Mouse (Mus musculus): ENCODE data around the gene Ccdc14. TPM values are rescaled to one million over a fixed set of nuclear protein-coding genes. Genes with fewer than 3 reads are reported as not detected.
A peak's percentile ranks its signal among the peaks of the same experiment; 100 is the strongest.
"Not testable (repeated sequence)": the region's sequence is repeated elsewhere in the genome, so short reads cannot be mapped to it uniquely, and the experiment has no call there.

Gene Ccdc14
- 2.4 TPM in 2 replicates for polyA plus RNA-seq (2012; rRNA removed)

- peak within 1 kb of the TSS; percentile 66 for H3K4me3 ChIP-seq (ENCODE audit: insufficient read depth, low read length)
- no peaks in the 10 kb centered on the region for H3K4me1 ChIP-seq (ENCODE audit: control insufficient read depth, insufficient read depth, low read length)
- no peak for TF ChIP-seq CTCF (IDR thresholded peaks at IDR 0.05; ENCODE audit: extremely low read depth, insufficient read depth, low read length)
- no peak for TF ChIP-seq POLR2A (IDR thresholded peaks at IDR 0.05; ENCODE audit: extremely low read depth, insufficient read depth, low read length)
- no peak within 1 kb of the TSS for H3K27ac ChIP-seq (ENCODE audit: insufficient read depth, low read length)
Measured at GRCm38 (mm10) chr16:34690334-34691144, at the start of gene Ccdc14. TSS of gene Ccdc14 (plus strand) at chr16:34690616.

- peaks cover 11% of the 10 kb centered on the region for H3K4me1 ChIP-seq (ENCODE audit: control insufficient read depth, insufficient read depth, low read length)
- H3K27ac ChIP-seq (ENCODE audit: insufficient read depth, low read length): peak overlapping the region; percentile 58
- no peak overlapping the region for H3K4me3 ChIP-seq (ENCODE audit: insufficient read depth, low read length)
- TF ChIP-seq CTCF (IDR thresholded peaks at IDR 0.05; ENCODE audit: extremely low read depth, insufficient read depth, low read length): no peak
- TF ChIP-seq POLR2A (IDR thresholded peaks at IDR 0.05; ENCODE audit: extremely low read depth, insufficient read depth, low read length): no peak
Measured at GRCm38 (mm10) chr16:34643511-34644259, 46.7 kb upstream of the Ccdc14 start.

GRCm38 (mm10) chr16:34649621-34650020, 40.8 kb upstream of the Ccdc14 start, which contains the start of gene Ropn1:
TSS of gene Ropn1 (plus strand) at chr16:34649921.
- no peak within 1 kb of the TSS for H3K27ac ChIP-seq (ENCODE audit: insufficient read depth, low read length)
- H3K4me3 ChIP-seq (ENCODE audit: insufficient read depth, low read length): no peak within 1 kb of the TSS
- peaks cover 1% of the 10 kb centered on the region; the same call in 1 of the 2 replicates for H3K4me1 ChIP-seq (ENCODE audit: control insufficient read depth, insufficient read depth, low read length)
- TF ChIP-seq POLR2A (IDR thresholded peaks at IDR 0.05; ENCODE audit: extremely low read depth, insufficient read depth, low read length) (no peak), CTCF (IDR thresholded peaks at IDR 0.05; ENCODE audit: extremely low read depth, insufficient read depth, low read length) (no peak)

DNA sequence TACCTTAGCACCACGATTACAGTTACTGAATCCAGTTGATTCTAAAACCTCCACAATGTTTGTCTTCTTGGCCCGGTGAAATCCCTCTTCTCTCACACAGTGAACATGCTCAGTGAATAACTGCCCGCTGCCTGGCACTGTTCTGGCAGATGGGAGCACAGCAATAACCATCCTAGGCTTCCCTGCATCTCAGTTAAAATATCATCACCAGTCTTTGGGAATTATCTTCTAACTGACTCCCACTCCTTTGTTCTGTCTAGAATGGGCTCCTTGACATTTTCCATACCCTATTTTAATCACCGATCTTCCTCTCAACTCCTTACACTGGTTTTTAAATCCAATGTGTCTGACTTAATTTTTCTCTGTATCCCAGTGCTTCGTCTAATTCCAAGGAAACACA, 37.4 kb upstream of the Ccdc14 start:
- TF ChIP-seq CTCF (IDR thresholded peaks at IDR 0.05; ENCODE audit: extremely low read depth, insufficient read depth, low read length): no peak
- no peak for TF ChIP-seq POLR2A (IDR thresholded peaks at IDR 0.05; ENCODE audit: extremely low read depth, insufficient read depth, low read length)
- Histone ChIP-seq H3K4me3 (ENCODE audit: insufficient read depth, low read length) (no peak overlapping the region), H3K27ac (ENCODE audit: insufficient read depth, low read length) (no peak overlapping the region), H3K4me1 (ENCODE audit: control insufficient read depth, insufficient read depth, low read length) (peaks cover 3% of the 10 kb centered on the region)

GRCm38 (mm10) chr16:34657566-34657965, 32.9 kb upstream of the Ccdc14 start:
- not testable (repeated sequence) for H3K4me1 ChIP-seq (ENCODE audit: control insufficient read depth, insufficient read depth, low read length); H3K27ac ChIP-seq (ENCODE audit: insufficient read depth, low read length)
- H3K4me3 ChIP-seq (ENCODE audit: insufficient read depth, low read length): peak overlapping the region; percentile 8; the same call in 1 of the 2 replicates

DNA sequence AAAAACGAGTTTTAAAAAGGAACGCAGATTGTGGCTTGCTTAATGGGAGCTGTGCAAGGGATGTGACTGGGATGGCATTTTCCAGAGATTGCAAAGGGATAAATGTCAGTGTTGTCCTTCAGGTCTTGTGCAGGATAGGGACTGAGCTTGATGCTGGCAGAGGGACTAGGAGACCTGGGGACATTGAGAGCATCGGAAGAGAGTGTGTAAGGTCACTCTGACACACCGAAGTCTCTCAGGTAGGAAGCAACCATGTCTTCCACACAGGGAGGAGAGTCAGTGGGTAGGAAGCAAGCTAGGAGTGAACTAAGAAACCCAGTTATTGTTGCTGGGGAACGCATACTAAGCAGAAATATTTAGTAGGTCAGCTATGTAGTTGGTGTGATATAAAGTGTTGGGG, 32.4 kb upstream of the Ccdc14 start:
- H3K4me3 ChIP-seq (ENCODE audit: insufficient read depth, low read length): 0 out of 2 replicates have a peak overlapping the region, but pooled peaks have one; percentile 8
- peaks cover 3% of the 10 kb centered on the region for H3K4me1 ChIP-seq (ENCODE audit: control insufficient read depth, insufficient read depth, low read length)
- TF ChIP-seq POLR2A (IDR thresholded peaks at IDR 0.05; ENCODE audit: extremely low read depth, insufficient read depth, low read length) (no peak), CTCF (IDR thresholded peaks at IDR 0.05; ENCODE audit: extremely low read depth, insufficient read depth, low read length) (no peak)
- no peak overlapping the region for H3K27ac ChIP-seq (ENCODE audit: insufficient read depth, low read length)

DNA sequence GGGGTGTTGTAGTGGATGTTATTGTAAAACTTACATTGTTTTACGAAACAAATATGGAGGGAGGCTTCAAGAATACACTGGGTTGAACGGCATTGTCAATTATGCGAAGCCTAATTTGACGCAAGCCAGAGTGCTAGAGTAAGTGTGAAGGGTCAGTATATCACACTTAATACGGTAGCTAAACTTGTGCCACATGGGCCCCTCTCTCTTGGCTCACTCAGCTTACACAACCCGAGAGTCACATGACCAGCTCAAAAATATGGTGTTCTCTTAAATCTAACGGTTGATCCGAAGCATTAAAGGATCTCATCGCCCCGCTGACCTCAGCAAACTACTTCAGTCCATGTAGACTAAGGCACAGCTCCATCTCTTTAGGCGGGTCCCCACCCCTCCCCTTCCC, 32.0 kb upstream of the Ccdc14 start:
- Histone ChIP-seq H3K27ac (ENCODE audit: insufficient read depth, low read length) (no peak overlapping the region), H3K4me3 (ENCODE audit: insufficient read depth, low read length) (no peak overlapping the region), H3K4me1 (ENCODE audit: control insufficient read depth, insufficient read depth, low read length) (peaks cover 2% of the 10 kb centered on the region)
- TF ChIP-seq CTCF (IDR thresholded peaks at IDR 0.05; ENCODE audit: extremely low read depth, insufficient read depth, low read length): no peak

GRCm38 (mm10) chr16:34664553-34664952, 25.9 kb upstream of the Ccdc14 start:
- no peak for TF ChIP-seq POLR2A (IDR thresholded peaks at IDR 0.05; ENCODE audit: extremely low read depth, insufficient read depth, low read length)
- TF ChIP-seq CTCF (IDR thresholded peaks at IDR 0.05; ENCODE audit: extremely low read depth, insufficient read depth, low read length): no peak

DNA sequence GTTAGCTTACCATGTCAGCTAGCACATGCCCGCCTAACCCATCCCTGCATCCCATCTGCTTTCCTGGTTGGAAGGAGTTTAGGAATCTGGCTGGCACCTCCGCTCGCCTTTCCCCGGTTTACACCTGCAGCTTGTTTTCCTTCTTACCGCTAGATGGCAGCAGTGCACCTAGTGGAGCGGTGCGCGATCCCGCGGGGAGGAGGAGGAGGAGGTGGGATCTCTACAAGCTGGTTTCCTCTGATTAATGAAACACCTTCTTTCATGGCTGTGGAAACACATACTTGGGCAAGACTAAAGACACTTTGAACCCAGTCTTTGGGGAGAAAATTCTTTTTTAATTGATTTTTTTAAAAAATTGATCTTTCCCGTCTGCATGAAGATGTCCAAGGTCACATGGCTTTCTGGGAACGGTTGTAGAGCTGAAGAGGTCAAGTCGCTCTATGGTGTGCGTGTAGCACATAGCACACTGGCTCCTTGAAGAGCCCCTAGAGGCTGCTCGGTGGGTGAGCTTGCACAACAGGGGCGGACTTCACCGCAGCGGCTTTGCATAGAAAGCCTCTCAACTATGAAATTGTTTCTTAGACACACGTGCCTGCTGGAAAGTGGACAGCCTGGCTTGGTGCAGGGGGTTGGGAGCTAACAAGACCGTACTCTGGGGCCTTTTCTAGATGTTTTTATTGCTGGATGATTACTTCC, 23.2 kb upstream of the Ccdc14 start:
- Histone ChIP-seq H3K4me3 (ENCODE audit: insufficient read depth, low read length) (no peak overlapping the region), H3K4me1 (ENCODE audit: control insufficient read depth, insufficient read depth, low read length) (no peaks in the 10 kb centered on the region), H3K27ac (ENCODE audit: insufficient read depth, low read length) (no peak overlapping the region)
- TF ChIP-seq POLR2A (IDR thresholded peaks at IDR 0.05; ENCODE audit: extremely low read depth, insufficient read depth, low read length) (no peak), CTCF (IDR thresholded peaks at IDR 0.05; ENCODE audit: extremely low read depth, insufficient read depth, low read length) (peak; percentile 98)

More at GRCm38 (mm10) chr16:34664553-34664952, 25.9 kb upstream of the Ccdc14 start:
- Histone ChIP-seq H3K27ac (ENCODE audit: insufficient read depth, low read length) (no peak overlapping the region), H3K4me1 (ENCODE audit: control insufficient read depth, insufficient read depth, low read length) (no peaks in the 10 kb centered on the region), H3K4me3 (ENCODE audit: insufficient read depth, low read length) (no peak overlapping the region)

All from cortical plate, adult 2 months (tissue).